Mouse (Mus musculus): ENCODE measurements at regions not wholly inside any gene's neighbourhood (a gene's known extent, or its start where the extent isn't known, plus 50 kb on each side); places are given as distances from the start of the nearest gene placed in this dataset.

DNA sequence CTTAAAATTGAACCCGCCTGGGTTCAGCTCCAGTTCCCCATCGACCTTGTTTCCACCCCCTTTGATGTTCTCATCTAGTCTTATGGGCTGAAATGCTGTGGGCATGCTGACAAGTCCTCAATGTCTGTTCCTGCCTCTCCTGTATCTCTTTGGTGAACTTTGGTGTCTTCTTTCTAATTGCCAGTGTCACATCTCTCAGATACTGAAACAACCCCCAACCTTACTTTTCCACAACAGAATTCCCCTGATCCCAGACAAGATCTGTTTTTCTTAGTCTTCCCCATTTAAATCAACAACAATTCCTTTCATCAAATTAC, 303.5 kb downstream of the Plpp3 start:
- DNase-seq (ENCODE audit: low spot score): no peak

GRCm38 (mm10) chr4:105467811-105468210, 310.7 kb downstream of the Plpp3 start:
- no peak for DNase-seq (ENCODE audit: low spot score)

DNA sequence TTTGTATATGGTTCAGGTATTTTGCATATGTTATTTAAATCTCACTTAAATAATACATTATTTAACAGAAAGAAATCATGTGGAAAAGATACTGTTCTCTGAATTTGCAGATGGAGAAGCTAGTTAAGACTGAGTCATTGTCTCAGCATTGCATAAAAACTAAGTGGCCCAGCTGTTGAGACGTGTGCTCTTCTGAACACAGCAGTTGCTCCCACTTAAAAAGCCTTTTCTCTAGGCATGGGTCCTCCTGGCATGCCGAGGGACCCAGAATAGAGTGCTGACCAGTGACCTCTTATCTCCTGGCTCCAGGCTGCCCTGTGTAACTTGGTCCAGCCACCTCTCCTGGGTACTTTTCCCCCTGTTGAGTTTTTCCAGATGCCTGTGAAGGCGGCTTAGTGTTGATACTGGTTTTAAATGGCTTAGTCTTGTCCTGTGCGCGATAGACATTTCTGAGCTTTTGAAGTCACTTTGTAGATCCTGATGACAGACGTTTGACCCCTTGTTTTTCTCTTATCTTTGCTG, 312.2 kb downstream of the Plpp3 start:
- no peak for DNase-seq (ENCODE audit: low spot score)

GRCm38 (mm10) chr4:105474765-105475560, 314.7 kb upstream of the Gm12728 start:
- peak; percentile 25 for DNase-seq (ENCODE audit: low spot score)

GRCm38 (mm10) chr4:105476332-105476731, 313.3 kb upstream of the Gm12728 start:
- no peak for DNase-seq (ENCODE audit: low spot score)

- DNase-seq (ENCODE audit: low spot score): no peak
Observed at GRCm38 (mm10) chr4:105486376-105486775, 303.3 kb upstream of the Gm12728 start.

DNA sequence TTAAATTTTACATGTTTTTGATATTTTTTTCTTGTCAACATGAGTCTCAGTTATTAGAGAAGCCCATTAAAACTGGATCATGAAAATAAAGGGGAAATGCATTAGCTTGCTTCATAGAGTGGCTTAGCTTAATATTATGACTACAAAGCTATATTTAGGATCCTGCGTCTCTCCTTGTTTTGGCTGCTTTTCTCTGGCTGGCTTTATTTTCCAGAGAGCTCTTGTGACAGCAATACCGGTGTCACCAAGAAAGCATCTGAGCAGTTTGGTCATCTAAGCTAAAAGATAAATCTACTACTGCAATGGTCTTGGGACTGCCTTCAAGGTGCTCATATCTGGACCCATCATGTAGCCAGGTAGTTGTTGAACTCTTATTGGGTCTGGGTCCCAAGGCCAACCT, 293.5 kb upstream of the Gm12728 start:
- no peak for DNase-seq (ENCODE audit: low spot score)

GRCm38 (mm10) chr4:105506190-105506589, 283.5 kb upstream of the Gm12728 start:
- DNase-seq (ENCODE audit: low spot score): no peak

DNA sequence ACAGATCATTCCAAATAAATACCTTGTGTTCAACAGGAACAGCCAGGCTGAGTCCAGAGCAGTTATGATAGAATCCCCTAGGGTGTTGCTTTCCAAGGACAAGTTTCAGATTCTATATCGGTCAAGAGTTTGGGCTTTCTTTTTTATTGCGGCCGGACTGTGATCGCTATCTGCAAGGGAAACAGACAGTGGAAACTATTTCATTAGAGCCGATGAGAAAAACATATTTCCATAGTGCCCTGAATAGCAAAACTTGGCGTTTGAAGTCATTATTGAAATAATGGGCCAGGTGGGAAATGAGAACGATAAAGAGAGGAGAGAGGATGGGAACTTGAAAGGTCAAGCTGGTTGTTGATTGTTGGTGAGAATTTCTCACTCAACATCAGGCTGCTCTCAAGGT, 282.4 kb upstream of the Gm12728 start:
- no peak for DNase-seq (ENCODE audit: low spot score)

DNA sequence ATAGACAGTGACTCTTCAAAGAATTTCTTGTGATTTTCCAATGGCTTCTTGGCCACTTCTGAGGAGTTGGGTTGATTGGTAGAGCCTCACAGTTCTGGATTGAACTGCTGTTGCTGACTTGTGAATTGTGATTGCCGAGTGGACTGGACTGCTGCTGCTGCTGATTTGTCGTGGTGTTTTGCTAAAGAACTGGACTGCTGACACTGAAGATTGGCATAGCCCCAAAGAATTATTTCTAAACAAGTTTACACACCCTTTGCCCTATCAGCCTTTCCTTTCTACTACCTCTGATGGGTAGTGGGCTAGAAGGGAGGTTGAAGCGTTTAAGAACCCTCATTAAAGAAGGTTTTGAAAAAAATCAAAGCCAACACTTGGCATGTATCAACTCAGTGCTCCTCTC, 280.6 kb upstream of the Gm12728 start:
- DNase-seq (ENCODE audit: low spot score): no peak

GRCm38 (mm10) chr4:105510406-105510805, 279.3 kb upstream of the Gm12728 start:
- no peak for DNase-seq (ENCODE audit: low spot score)

DNA sequence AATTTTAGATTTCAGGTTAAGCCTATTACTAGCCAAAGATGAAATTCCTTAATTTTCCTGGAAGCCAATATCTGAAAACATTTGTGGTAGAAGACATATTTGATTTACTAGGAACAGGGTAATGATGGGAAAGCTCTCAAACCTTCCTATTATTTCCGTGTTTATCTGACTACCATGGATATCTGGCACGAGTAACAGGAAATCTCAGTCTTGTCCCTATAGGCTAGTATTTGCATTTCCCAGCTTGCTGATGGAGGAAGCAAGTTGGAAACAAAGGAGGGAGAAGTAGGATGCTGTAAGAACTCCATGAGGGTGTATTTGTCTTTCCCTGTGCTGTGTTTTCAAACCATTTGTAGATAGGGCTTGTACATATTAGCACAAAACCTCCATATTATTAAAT, 264.5 kb upstream of the Gm12728 start:
- no peak for DNase-seq (ENCODE audit: low spot score)

DNA sequence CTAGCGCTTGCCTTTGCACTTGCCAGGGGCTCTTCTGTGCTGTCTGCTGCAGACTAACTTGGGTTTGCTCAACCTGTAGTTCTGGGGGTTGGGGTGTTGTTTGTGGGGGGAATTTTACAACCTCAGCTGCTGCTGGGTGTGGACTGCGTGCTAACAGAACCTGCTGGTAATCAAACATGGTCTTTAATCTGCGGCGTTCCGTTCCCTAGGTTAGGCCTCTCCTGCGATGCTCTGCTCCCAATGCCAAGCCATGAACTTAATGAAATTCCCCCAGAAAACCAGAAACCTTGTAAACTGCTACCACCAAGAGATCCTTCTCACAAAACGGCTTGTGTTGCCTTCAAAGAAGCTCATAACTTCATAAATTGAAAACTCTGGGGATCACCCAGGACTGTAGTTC, 262.9 kb upstream of the Gm12728 start:
- DNase-seq (ENCODE audit: low spot score): no peak

- no peak for DNase-seq (ENCODE audit: low spot score)
Observed at GRCm38 (mm10) chr4:105527316-105527715, 262.4 kb upstream of the Gm12728 start.

- no peak for DNase-seq (ENCODE audit: low spot score)
Observed at GRCm38 (mm10) chr4:105531651-105532425, 257.8 kb upstream of the Gm12728 start.

- DNase-seq (ENCODE audit: low spot score): no peak
Observed at GRCm38 (mm10) chr4:105535451-105535850, 254.2 kb upstream of the Gm12728 start.

- no peak for DNase-seq (ENCODE audit: low spot score)
Observed at GRCm38 (mm10) chr4:105545486-105545885, 244.2 kb upstream of the Gm12728 start.

DNA sequence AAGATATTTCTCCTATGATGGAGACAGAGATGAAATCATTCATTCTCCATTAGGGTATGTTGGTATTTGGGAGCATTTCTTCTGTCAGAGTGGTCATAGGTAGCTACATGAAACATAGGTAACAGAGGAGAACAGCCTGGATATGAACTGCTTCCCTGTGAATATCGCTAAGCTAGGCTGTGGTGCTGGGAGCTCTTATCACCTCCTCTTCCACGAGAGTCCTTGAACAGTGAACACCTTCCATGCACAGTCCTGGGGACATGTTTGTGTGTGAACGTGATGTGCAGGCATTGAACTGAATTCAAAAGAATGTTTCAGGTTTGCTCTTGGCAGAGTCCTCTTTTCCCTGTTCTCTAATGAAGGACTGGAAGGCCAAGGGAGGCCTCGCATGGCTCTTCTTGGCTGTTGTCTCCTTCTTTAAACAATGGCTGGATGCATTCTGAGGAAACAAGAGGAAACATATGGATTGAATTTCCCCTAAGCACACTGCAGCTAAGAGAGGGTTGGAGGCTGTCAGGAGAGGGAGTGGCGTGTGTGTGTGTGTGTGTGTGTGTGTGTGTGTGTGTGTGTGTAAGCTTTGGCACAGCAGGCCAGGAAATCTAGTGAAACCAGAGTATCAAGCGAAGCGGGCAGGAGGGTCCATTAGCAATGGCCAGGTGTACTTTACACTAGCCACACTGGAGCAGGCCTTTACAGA, 239.8 kb upstream of the Gm12728 start:
- no peak for DNase-seq (ENCODE audit: low spot score)

DNA sequence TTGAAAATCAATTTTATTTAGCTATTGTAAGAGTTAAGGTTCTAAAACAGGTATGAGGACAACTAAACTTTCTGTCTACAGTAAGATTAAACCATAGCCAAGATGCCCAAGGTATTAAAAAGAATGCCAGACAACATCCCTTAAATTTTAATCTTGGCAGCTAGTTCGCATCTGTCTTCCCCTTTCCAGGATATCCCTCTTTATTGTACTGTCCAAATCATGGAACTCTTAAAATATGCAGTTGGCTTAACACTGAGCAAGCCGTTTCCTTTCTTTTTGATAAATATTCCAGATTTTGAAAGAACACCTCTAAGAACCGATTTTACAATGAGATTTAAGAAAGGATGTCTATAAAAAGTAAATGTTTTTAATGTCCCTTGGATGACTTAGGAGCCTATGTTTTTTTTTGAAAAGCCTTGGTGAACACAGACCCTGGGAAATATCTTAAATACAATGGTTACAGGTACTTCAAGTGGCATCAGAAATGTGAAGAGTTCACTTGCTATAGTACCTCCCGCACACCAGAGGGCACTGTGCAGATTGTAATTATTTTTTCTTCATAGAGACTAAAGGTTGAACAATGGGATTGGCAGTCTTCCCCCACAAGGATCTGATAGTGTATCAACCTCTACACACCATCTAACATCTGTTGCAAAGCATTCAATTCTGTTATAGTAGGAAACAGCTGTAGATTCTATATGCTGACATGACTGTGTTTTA, 237.5 kb upstream of the Gm12728 start:
- no peak for DNase-seq (ENCODE audit: low spot score)

GRCm38 (mm10) chr4:105554994-105555393, 234.7 kb upstream of the Gm12728 start:
- no peak for DNase-seq (ENCODE audit: low spot score)

DNA sequence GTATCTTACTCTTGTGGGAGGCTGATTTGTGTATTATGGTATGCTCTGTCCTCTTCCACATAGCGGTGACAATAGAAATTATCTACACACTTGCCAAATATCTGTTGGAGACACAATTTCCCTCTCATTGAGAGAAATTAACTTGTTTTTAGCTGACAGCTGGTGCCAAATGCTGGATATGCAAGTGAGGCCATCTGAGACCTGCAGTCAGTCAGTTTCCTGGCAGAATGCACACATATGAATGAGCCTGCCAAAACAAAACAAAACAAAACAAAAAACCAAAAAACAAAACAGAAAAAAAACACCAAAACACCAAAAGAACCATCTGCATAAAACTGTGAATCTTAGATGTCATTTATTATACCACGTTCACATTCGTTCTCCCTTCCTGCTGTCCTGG, 233.7 kb upstream of the Gm12728 start:
- DNase-seq (ENCODE audit: low spot score): no peak

DNA sequence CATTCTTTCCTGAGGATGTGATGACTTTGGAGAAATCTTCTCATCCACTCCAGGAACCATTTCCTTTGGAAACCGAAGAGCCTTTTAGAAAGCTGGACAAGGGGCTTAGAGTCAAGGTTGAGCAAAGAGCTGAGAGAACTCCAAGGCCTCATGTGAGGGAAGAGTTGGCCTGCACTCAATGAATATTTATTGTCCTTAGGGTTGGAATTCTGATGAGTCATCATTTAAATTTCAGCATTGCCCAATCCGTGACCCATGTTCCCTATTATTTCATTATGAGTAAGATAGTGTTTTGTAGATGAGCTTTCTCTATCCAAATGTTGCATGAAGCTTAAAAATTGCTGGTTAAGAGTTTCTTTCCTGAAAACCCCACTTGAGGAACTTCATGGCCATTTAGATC, 232.3 kb upstream of the Gm12728 start:
- no peak for DNase-seq (ENCODE audit: low spot score)
